Mouse (Mus musculus) stomach, embryonic 14.5 days (tissue): ENCODE measurements around the gene Slx4ip. TPM values are rescaled to one million over a fixed set of nuclear protein-coding genes. Genes with fewer than 3 reads are reported as not detected.
A peak's percentile ranks its signal among the peaks of the same experiment; 100 is the strongest.
"Not testable (repeated sequence)": the region's sequence is repeated elsewhere in the genome, so short reads cannot be mapped to it uniquely, and the experiment has no call there.

ENCODE experiments used
- ATAC-seq: fragments of 200-750 bp; cut with Nextera tagmentation; 2 replicates; pipeline ENCODE4 v1.8.0; 2017; ENCODE audit warnings: low read depth, moderate TSS enrichment; ENCODE audit not compliant: insufficient number of reproducible peaks, insufficient read depth, low FRiP score
- H3K27ac ChIP-seq: fragments of 300-500 bp; sonication (generic); 2 replicates; pipeline ENCODE4 v1.5.1; 2014; ENCODE audit warnings: mild to moderate bottlenecking, low read length, moderate library complexity, mixed read lengths
- H3K27me3 ChIP-seq: fragments of 300-500 bp; sonication (generic); 2 replicates; pipeline ENCODE4 v1.6.1; 2014; ENCODE audit warnings: low read length, control low read depth, mixed read lengths; ENCODE audit not compliant: control insufficient read depth, insufficient read depth
- H3K36me3 ChIP-seq: fragments of 300-500 bp; sonication (generic); 2 replicates; pipeline ENCODE4 v1.6.1; 2014; ENCODE audit warnings: mild to moderate bottlenecking, control low read depth, low read length, moderate library complexity, mixed read lengths; ENCODE audit not compliant: control insufficient read depth, insufficient read depth
- H3K4me1 ChIP-seq: fragments of 300-500 bp; sonication (generic); 2 replicates; pipeline ENCODE4 v1.6.1; 2014; ENCODE audit warnings: low read length, control low read depth, mixed read lengths; ENCODE audit not compliant: control insufficient read depth, insufficient read depth
- H3K4me2 ChIP-seq: fragments of 300-500 bp; sonication (generic); replicated peaks from 2 replicates; pipeline ENCODE4 v1.6.1; 2014; ENCODE audit warnings: low read depth, low read length, control low read depth
- H3K4me3 ChIP-seq: fragments of 300-500 bp; sonication (generic); 2 replicates; pipeline ENCODE4 v1.5.1; 2014; ENCODE audit warnings: low read depth, low read length, control low read depth
- H3K9ac ChIP-seq: fragments of 300-500 bp; sonication (generic); replicated peaks from 2 replicates; pipeline ENCODE4 v1.6.1; 2014; ENCODE audit warnings: low read depth, mild to moderate bottlenecking, control low read depth, low read length, moderate library complexity, mixed read lengths
- H3K9me3 ChIP-seq: fragments of 300-500 bp; sonication (generic); 2 replicates; pipeline ENCODE4 v1.6.1; 2016; ENCODE audit warnings: low read depth, low read length, control low read depth; ENCODE audit not compliant: control insufficient read depth
- WGBS: fragments of 180-500 bp; shearing (Covaris S2); extraction: QIAGEN DNeasy Blood & Tissue Kit; methylation state at CpG from one replicate; pipeline ENCODE4 v1.1.7; 2014; 5-methylcytosine and 5-hydroxymethylcytosine counted together
- polyA plus RNA-seq: library from polyadenylated mRNA; unstranded; fragments of >200 nt; fragmentation: Nextera tagmentation; extraction: Ambion mirVana; gene quantifications from 2 replicates; pipeline ENCODE4 v1.2.1, GENCODE M21; 2014

The Slx4ip gene
- polyA plus RNA-seq: 6.2 and 8.0 TPM in 2 replicates

GRCm38 (mm10) chr2:136891068-136891950 lies at the start of gene Slx4ip, which contains the start of the genes AL731706.1 and Mkks:
Gene Slx4ip (plus strand): TSS chr2:136891218.
Gene AL731706.1 (minus strand): TSS chr2:136891389.
Gene Mkks (minus strand): TSS chr2:136891389.
- Histone ChIP-seq H3K36me3 (no peaks in the 10 kb centered on the region), H3K9ac (peak within 1 kb of the TSS; percentile 65), H3K27ac (peak within 1 kb of the TSS; percentile 89), H3K9me3 (no peaks in the 10 kb centered on the region), H3K4me2 (peak within 1 kb of the TSS; percentile 46), H3K27me3 (no peaks in the 10 kb centered on the region), H3K4me3 (peak within 1 kb of the TSS; percentile 78), H3K4me1 (peaks cover 5% of the 10 kb centered on the region; the same call in 1 of the 2 replicates)
- ATAC-seq: peak; percentile 97
- WGBS: under 1% methylated on average over 49 of the region's 49 CpGs

- no peak overlapping the region for H3K4me2 ChIP-seq
- H3K27ac ChIP-seq: no peak overlapping the region
- H3K4me1 ChIP-seq: no peaks in the 10 kb centered on the region
- no peaks in the 10 kb centered on the region for H3K9me3 ChIP-seq
- H3K27me3 ChIP-seq: no peaks in the 10 kb centered on the region
- H3K9ac ChIP-seq: no peak overlapping the region
- H3K36me3 ChIP-seq: no peaks in the 10 kb centered on the region
- H3K4me3 ChIP-seq: no peak overlapping the region
- ATAC-seq: no peak
- 66% methylated on average over 3 of the region's 3 CpGs for WGBS
Observed at GRCm38 (mm10) chr2:136850366-136850765, 40.7 kb upstream of the Slx4ip start.

GRCm38 (mm10) chr2:136854543-136855388 lies 36.3 kb upstream of the Slx4ip start:
- no peak for ATAC-seq
- H3K4me3 ChIP-seq: no peak overlapping the region
- 47% methylated on average over 5 of the region's 5 CpGs for WGBS
- no peak overlapping the region for H3K9ac ChIP-seq
- H3K4me1 ChIP-seq: no peaks in the 10 kb centered on the region
- H3K4me2 ChIP-seq: no peak overlapping the region
- no peaks in the 10 kb centered on the region for H3K9me3 ChIP-seq
- H3K27me3 ChIP-seq: no peaks in the 10 kb centered on the region
- no peaks in the 10 kb centered on the region for H3K36me3 ChIP-seq
- no peak overlapping the region for H3K27ac ChIP-seq

- H3K27ac ChIP-seq: no peak within 1 kb of the TSS
- H3K4me3 ChIP-seq: no peak within 1 kb of the TSS
- H3K4me2 ChIP-seq: no peak within 1 kb of the TSS
- H3K9me3 ChIP-seq: no peaks in the 10 kb centered on the region
- no peaks in the 10 kb centered on the region for H3K27me3 ChIP-seq
- 94% methylated on average over 2 of the region's 2 CpGs for WGBS
- H3K9ac ChIP-seq: no peak within 1 kb of the TSS
- ATAC-seq: no peak
- peaks cover 22% of the 10 kb centered on the region for H3K36me3 ChIP-seq
- H3K4me1 ChIP-seq: peaks cover 5% of the 10 kb centered on the region; the same call in 1 of the 2 replicates
Observed at GRCm38 (mm10) chr2:136885579-136885978, 5.4 kb upstream of the Slx4ip start, which contains the start of gene AL731706.2. Gene AL731706.2 (minus strand): TSS chr2:136885679.

GRCm38 (mm10) chr2:136886846-136887245 lies 4.2 kb upstream of the Slx4ip start:
- H3K4me1 ChIP-seq: peaks cover 5% of the 10 kb centered on the region; the same call in 1 of the 2 replicates
- ATAC-seq: no peak
- H3K36me3 ChIP-seq: peaks cover 13% of the 10 kb centered on the region; the same call in 1 of the 2 replicates
- no peak overlapping the region for H3K4me3 ChIP-seq
- no peak overlapping the region for H3K4me2 ChIP-seq
- H3K27me3 ChIP-seq: no peaks in the 10 kb centered on the region
- 59% methylated on average over 4 of the region's 4 CpGs for WGBS
- no peaks in the 10 kb centered on the region for H3K9me3 ChIP-seq
- H3K9ac ChIP-seq: no peak overlapping the region
- no peak overlapping the region for H3K27ac ChIP-seq

GRCm38 (mm10) chr2:136890716-136891067 lies 326 bp upstream of the Slx4ip start:
- H3K9me3 ChIP-seq, H3K27me3 ChIP-seq, H3K36me3 ChIP-seq, H3K4me1 ChIP-seq: not testable (repeated sequence)
- Histone ChIP-seq H3K4me2 (peak overlapping the region; percentile 38), H3K4me3 (peak overlapping the region; percentile 78), H3K9ac (peak overlapping the region; percentile 65), H3K27ac (peak overlapping the region; percentile 89)
- ATAC-seq: peak; percentile 54
- 5% methylated on average over 15 of the region's 15 CpGs for WGBS

- peaks cover 5% of the 10 kb centered on the region; the same call in 1 of the 2 replicates for H3K4me1 ChIP-seq
- WGBS: under 1% methylated on average over 23 of the region's 23 CpGs
- no peaks in the 10 kb centered on the region for H3K27me3 ChIP-seq
- peak overlapping the region; percentile 61 for H3K9ac ChIP-seq
- no peaks in the 10 kb centered on the region for H3K9me3 ChIP-seq
- peak; percentile 85 for ATAC-seq
- peak overlapping the region; percentile 46 for H3K4me2 ChIP-seq
- H3K36me3 ChIP-seq: no peaks in the 10 kb centered on the region
- H3K27ac ChIP-seq: peak overlapping the region; percentile 89
- H3K4me3 ChIP-seq: peak overlapping the region; percentile 78
Observed at GRCm38 (mm10) chr2:136891951-136892371, 943 bp downstream of the Slx4ip start.

GRCm38 (mm10) chr2:136894494-136894893 lies 3.5 kb downstream of the Slx4ip start:
- Histone ChIP-seq H3K4me2 (no peak overlapping the region), H3K4me1 (peaks cover 5% of the 10 kb centered on the region; the same call in 1 of the 2 replicates), H3K27me3 (no peaks in the 10 kb centered on the region), H3K9me3 (no peaks in the 10 kb centered on the region), H3K9ac (no peak overlapping the region), H3K4me3 (no peak overlapping the region), H3K36me3 (no peaks in the 10 kb centered on the region), H3K27ac (no peak overlapping the region)
- WGBS: 81% methylated on average over 2 of the region's 2 CpGs
- no peak for ATAC-seq
